Mouse (Mus musculus) stomach, postnatal 0 days (tissue): ENCODE measurements at regions not wholly inside any gene's neighbourhood (a gene's known extent, or its start where the extent isn't known, plus 50 kb on each side); places are given as distances from the start of the nearest gene placed in this dataset.
A peak's percentile ranks its signal among the peaks of the same experiment; 100 is the strongest.

Experiments
- ATAC-seq: fragments of 200-750 bp; cut with Nextera tagmentation; 2 replicates; pipeline ENCODE4 v1.8.0; 2017; ENCODE audit not compliant: low FRiP score, low TSS enrichment
- DNase-seq: peaks from one replicate; pipeline ENCODE4 v3.0.0-alpha.2; 2016; ENCODE audit warnings: low spot score
- H3K27ac ChIP-seq: fragments of 300-500 bp; sonication (generic); replicated peaks from 2 replicates; pipeline ENCODE4 v1.5.1; 2014; ENCODE audit warnings: mild to moderate bottlenecking, control low read depth
- H3K27me3 ChIP-seq: fragments of 300-500 bp; sonication (generic); 2 replicates; pipeline ENCODE4 v1.6.1; 2014; ENCODE audit warnings: low read length; ENCODE audit not compliant: control insufficient read depth, insufficient read depth
- H3K36me3 ChIP-seq: fragments of 300-500 bp; sonication (generic); 2 replicates; pipeline ENCODE4 v1.6.1; 2014; ENCODE audit warnings: low read length, mixed read lengths; ENCODE audit not compliant: control insufficient read depth, insufficient read depth
- H3K4me1 ChIP-seq: fragments of 300-500 bp; sonication (generic); replicated peaks from 2 replicates; pipeline ENCODE4 v1.6.1; 2014; ENCODE audit warnings: antibody characterized with exemption; ENCODE audit not compliant: control insufficient read depth, insufficient read depth
- H3K4me2 ChIP-seq: fragments of 300-500 bp; sonication (generic); replicated peaks from 2 replicates; pipeline ENCODE4 v1.6.1; 2014; ENCODE audit warnings: low read depth, mild to moderate bottlenecking, control low read depth, moderate library complexity
- H3K4me3 ChIP-seq: fragments of 300-500 bp; sonication (generic); 2 replicates; pipeline ENCODE4 v1.5.1; 2014; ENCODE audit warnings: low read depth, low read length, control low read depth
- H3K9ac ChIP-seq: fragments of 300-500 bp; sonication (generic); 2 replicates; pipeline ENCODE4 v1.6.1; 2014; ENCODE audit warnings: mild to moderate bottlenecking, low read length, control low read depth, mixed read lengths
- H3K9me3 ChIP-seq: fragments of 300-500 bp; sonication (generic); 2 replicates; pipeline ENCODE4 v1.6.1; 2016; ENCODE audit warnings: low read length; ENCODE audit not compliant: control insufficient read depth
- CTCF ChIP-seq: IDR thresholded peaks from 2 replicates; pipeline ENCODE4 v1.5.1; 2016; ENCODE audit warnings: antibody characterized with exemption, low read depth, mild to moderate bottlenecking, moderate library complexity
- EP300 ChIP-seq: optimal IDR thresholded peaks from 2 replicates; pipeline ENCODE3; 2016; ENCODE audit warnings: antibody characterized with exemption
- WGBS: fragments of 180-500 bp; shearing (Covaris S2); extraction: QIAGEN DNeasy Blood & Tissue Kit; methylation state at CpG from one replicate; pipeline ENCODE4 v1.1.7; 2014; 5-methylcytosine and 5-hydroxymethylcytosine counted together

- 82% methylated on average over 5 of the region's 5 CpGs for WGBS
- H3K4me1 ChIP-seq, result no peaks in the 10 kb centered on the region
- H3K36me3 ChIP-seq, result no peaks in the 10 kb centered on the region
- H3K4me2 ChIP-seq, result no peak overlapping the region
- H3K27me3 ChIP-seq, result no peaks in the 10 kb centered on the region
- ATAC-seq (no peak), DNase-seq (no peak)
- H3K4me3 ChIP-seq, result no peak overlapping the region
- H3K9ac ChIP-seq, result no peak overlapping the region
- no peak for TF ChIP-seq EP300
- TF ChIP-seq CTCF, result no peak
- no peak overlapping the region for H3K27ac ChIP-seq
- no peaks in the 10 kb centered on the region for H3K9me3 ChIP-seq
These were observed 560.0 kb upstream of the 3110018I06Rik start for GRCm38 (mm10) chr12:106928389-106928788.

GRCm38 (mm10) chr12:106929161-106929560, 559.3 kb upstream of the 3110018I06Rik start:
- no peaks in the 10 kb centered on the region for H3K9me3 ChIP-seq
- no peaks in the 10 kb centered on the region for H3K27me3 ChIP-seq
- no peaks in the 10 kb centered on the region for H3K4me1 ChIP-seq
- WGBS, result 61% methylated on average over 13 of the region's 13 CpGs
- H3K27ac ChIP-seq, result no peak overlapping the region
- H3K4me3 ChIP-seq, result no peak overlapping the region
- H3K4me2 ChIP-seq, result no peak overlapping the region
- TF ChIP-seq CTCF, result no peak
- TF ChIP-seq EP300, result no peak
- H3K36me3 ChIP-seq, result no peaks in the 10 kb centered on the region
- H3K9ac ChIP-seq, result no peak overlapping the region
- ATAC-seq, result no peak
- no peak for DNase-seq

- Histone ChIP-seq H3K4me2 (no peak overlapping the region), H3K9ac (no peak overlapping the region), H3K4me3 (no peak overlapping the region), H3K4me1 (no peaks in the 10 kb centered on the region), H3K27ac (no peak overlapping the region), H3K9me3 (no peaks in the 10 kb centered on the region), H3K27me3 (no peaks in the 10 kb centered on the region), H3K36me3 (no peaks in the 10 kb centered on the region)
- ATAC-seq, result no peak
- TF ChIP-seq EP300, result no peak
- no peak for TF ChIP-seq CTCF
- no peak for DNase-seq
- WGBS, result 77% methylated on average over 3 of the region's 3 CpGs
These were observed 556.8 kb upstream of the 3110018I06Rik start for GRCm38 (mm10) chr12:106931591-106931990.

- Histone ChIP-seq H3K4me1 (no peaks in the 10 kb centered on the region), H3K4me2 (no peak overlapping the region), H3K36me3 (no peaks in the 10 kb centered on the region), H3K9ac (no peak overlapping the region), H3K27me3 (no peaks in the 10 kb centered on the region), H3K9me3 (no peaks in the 10 kb centered on the region), H3K27ac (no peak overlapping the region), H3K4me3 (no peak overlapping the region)
- ATAC-seq (peak; percentile 69; the same call in 1 of the 2 replicates), DNase-seq (peak; percentile 20)
- WGBS, result 55% methylated on average over 12 of the region's 12 CpGs
- no peak for TF ChIP-seq CTCF
- TF ChIP-seq EP300, result no peak
These were observed 549.1 kb upstream of the 3110018I06Rik start for GRCm38 (mm10) chr12:106939381-106939780.

- Histone ChIP-seq H3K4me2 (no peak overlapping the region), H3K9ac (no peak overlapping the region), H3K9me3 (no peaks in the 10 kb centered on the region), H3K27me3 (no peaks in the 10 kb centered on the region), H3K4me1 (no peaks in the 10 kb centered on the region), H3K4me3 (no peak overlapping the region), H3K36me3 (no peaks in the 10 kb centered on the region), H3K27ac (no peak overlapping the region)
- WGBS, result 38% methylated on average over 5 of the region's 5 CpGs
- DNase-seq, result no peak
- ATAC-seq, result no peak
- TF ChIP-seq EP300 (no peak), CTCF (no peak)
These were observed 544.6 kb upstream of the 3110018I06Rik start for GRCm38 (mm10) chr12:106943874-106944273.

- no peaks in the 10 kb centered on the region for H3K27me3 ChIP-seq
- H3K9me3 ChIP-seq, result no peaks in the 10 kb centered on the region
- DNase-seq (no peak), ATAC-seq (no peak)
- H3K4me2 ChIP-seq, result no peak overlapping the region
- no peak overlapping the region for H3K4me3 ChIP-seq
- H3K27ac ChIP-seq, result no peak overlapping the region
- H3K4me1 ChIP-seq, result no peaks in the 10 kb centered on the region; the same call in none of the 2 replicates
- 44% methylated on average over 11 of the region's 11 CpGs for WGBS
- H3K36me3 ChIP-seq, result no peaks in the 10 kb centered on the region
- no peak for TF ChIP-seq CTCF
- no peak for TF ChIP-seq EP300
- H3K9ac ChIP-seq, result no peak overlapping the region
These were observed 535.8 kb upstream of the 3110018I06Rik start for GRCm38 (mm10) chr12:106952621-106953020.
